Mouse (Mus musculus): ENCODE measurements around the gene Gm10271.

DNA sequence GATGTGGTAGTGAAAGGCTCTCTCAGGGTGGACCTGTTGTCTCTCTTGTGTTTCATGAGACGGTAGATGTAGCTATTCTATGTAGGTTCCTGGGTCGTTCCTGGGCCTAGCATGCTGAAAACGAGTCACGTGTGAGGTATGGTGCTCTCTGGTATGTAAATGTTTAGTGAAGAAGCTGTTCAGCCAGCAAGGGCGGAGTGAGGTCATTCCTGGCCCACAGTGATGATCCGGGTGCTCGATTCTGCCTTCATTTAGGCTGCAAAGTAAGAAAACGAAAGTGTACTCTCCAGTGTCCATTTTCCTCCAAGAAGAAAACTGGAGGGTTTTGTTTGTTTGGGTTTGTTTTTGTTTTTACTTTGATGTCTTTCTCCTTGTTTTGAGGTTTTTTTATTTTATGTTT is 21.6 kb upstream of the Gm10271 start:
- TF ChIP-seq CTCF (IDR thresholded peaks at IDR 0.05; ENCODE audit: insufficient read depth, low read length) (no peak), POLR2A (IDR thresholded peaks at IDR 0.05; ENCODE audit: borderline replicate concordance, extremely low read depth, low read depth, low read length) (no peak)

Measured in lung, adult 2 months (tissue).